Mouse (Mus musculus) lung, postnatal 14 days (tissue): ENCODE data around the gene Lad1.

Source experiments
- DNase-seq: peaks from one replicate; pipeline ENCODE4 v3.0.0; 2021

Gene Lad1

GRCm38 (mm10) chr1:135818481-135819086 is at the start of gene Lad1:
TSS of gene Lad1 (plus strand) at chr1:135818598.
- DNase-seq: peak; percentile 47

GRCm38 (mm10) chr1:135770237-135770636 is 48.2 kb upstream of the Lad1 start:
- DNase-seq: no peak

- peak; percentile 56 for DNase-seq
These were observed 47.4 kb upstream of the Lad1 start for GRCm38 (mm10) chr1:135770896-135771572.

- DNase-seq: no peak
These were observed 46.8 kb upstream of the Lad1 start for GRCm38 (mm10) chr1:135771573-135771970.

GRCm38 (mm10) chr1:135776596-135776995 is 41.8 kb upstream of the Lad1 start:
- no peak for DNase-seq

GRCm38 (mm10) chr1:135777046-135777445 is 41.4 kb upstream of the Lad1 start:
- DNase-seq: no peak

- no peak for DNase-seq
These were observed 39.4 kb upstream of the Lad1 start, which contains the start of gene Tnni1 for GRCm38 (mm10) chr1:135778780-135779535. TSS of gene Tnni1 (plus strand) at chr1:135779434.

GRCm38 (mm10) chr1:135780649-135781048 is 37.7 kb upstream of the Lad1 start:
- no peak for DNase-seq

GRCm38 (mm10) chr1:135781220-135781619 is 37.2 kb upstream of the Lad1 start:
- peak; percentile 85 for DNase-seq

- DNase-seq: no peak
These were observed 35.6 kb upstream of the Lad1 start for GRCm38 (mm10) chr1:135782816-135783215.

GRCm38 (mm10) chr1:135787799-135788198 is 30.6 kb upstream of the Lad1 start:
- DNase-seq: peak; percentile 87

- peak; percentile 50 for DNase-seq
These were observed 29.7 kb upstream of the Lad1 start for GRCm38 (mm10) chr1:135788708-135789107.

- peak; percentile 87 for DNase-seq
These were observed 28.6 kb upstream of the Lad1 start for GRCm38 (mm10) chr1:135789815-135790214.

GRCm38 (mm10) chr1:135792143-135792939 is 26.1 kb upstream of the Lad1 start:
- no peak for DNase-seq

- peak; percentile 46 for DNase-seq
These were observed 24.8 kb upstream of the Lad1 start for GRCm38 (mm10) chr1:135793370-135794215.

GRCm38 (mm10) chr1:135794216-135795134 is 23.9 kb upstream of the Lad1 start:
- DNase-seq: peak; percentile 22

GRCm38 (mm10) chr1:135798492-135798891 is 19.9 kb upstream of the Lad1 start:
- DNase-seq: no peak

- DNase-seq: no peak
These were observed 19.2 kb upstream of the Lad1 start for GRCm38 (mm10) chr1:135799109-135799627.

GRCm38 (mm10) chr1:135800192-135800950 is 18.0 kb upstream of the Lad1 start:
- DNase-seq: no peak

GRCm38 (mm10) chr1:135807546-135807945 is 10.9 kb upstream of the Lad1 start:
- DNase-seq: no peak
